Mouse (Mus musculus): ENCODE data around the gene Rarg. TPM values are rescaled to one million over a fixed set of nuclear protein-coding genes. Genes with fewer than 3 reads are reported as not detected.
"Not testable (repeated sequence)": the region's sequence is repeated elsewhere in the genome, so short reads cannot be mapped to it uniquely, and the experiment has no call there.

Gene Rarg
- polyA plus RNA-seq, 1 experiment from 2014 or later, result 15.4 TPM

GRCm38 (mm10) chr15:102230408-102231321 lies 26.7 kb downstream of the Rarg start:
- ATAC-seq (ENCODE audit: low FRiP score, low read depth), result no peak
- Histone ChIP-seq H3K4me2 (replicated peaks) (no peak overlapping the region), H3K4me1 (no peaks in the 10 kb centered on the region; the same call in 1 of the 2 replicates), H3K9me3 (no peaks in the 10 kb centered on the region), H3K27ac (no peak overlapping the region), H3K4me3 (no peak overlapping the region), H3K27me3 (replicated peaks) (no peaks in the 10 kb centered on the region), H3K9ac (no peak overlapping the region), H3K36me3 (0 out of 2 replicates have a peak, but pooled peaks cover 4% of the 10 kb centered on the region)
- WGBS, result 85% methylated on average over 17 of the region's 17 CpGs

- H3K9me3 ChIP-seq; H3K4me3 ChIP-seq; H3K9ac ChIP-seq; H3K27ac ChIP-seq; ATAC-seq (ENCODE audit: low FRiP score, low read depth); H3K4me2 ChIP-seq (replicated peaks); H3K36me3 ChIP-seq: not testable (repeated sequence)
- 81% methylated on average over 6 of the region's 6 CpGs for WGBS
- peaks cover 23% of the 10 kb centered on the region for H3K27me3 ChIP-seq (replicated peaks)
- peaks cover 12% of the 10 kb centered on the region for H3K4me1 ChIP-seq
These were observed 31.7 kb downstream of the Rarg start for GRCm38 (mm10) chr15:102225619-102226018.

GRCm38 (mm10) chr15:102224992-102225617 lies 32.2 kb downstream of the Rarg start:
- no peak; the same call in 1 of the 2 replicates for ATAC-seq (ENCODE audit: low FRiP score, low read depth)
- peak overlapping the region; percentile 77 for H3K4me2 ChIP-seq (replicated peaks)
- H3K27ac ChIP-seq, result no peak overlapping the region
- peaks cover 23% of the 10 kb centered on the region for H3K27me3 ChIP-seq (replicated peaks)
- no peak overlapping the region for H3K9ac ChIP-seq
- peaks cover 12% of the 10 kb centered on the region for H3K4me1 ChIP-seq
- H3K36me3 ChIP-seq, result no peaks in the 10 kb centered on the region
- peak overlapping the region; percentile 37; the same call in 1 of the 2 replicates for H3K4me3 ChIP-seq
- H3K9me3 ChIP-seq, result no peaks in the 10 kb centered on the region
- 23% methylated on average over 20 of the region's 21 CpGs for WGBS

GRCm38 (mm10) chr15:102224186-102224991 lies 32.9 kb downstream of the Rarg start:
- H3K27ac ChIP-seq, result no peak overlapping the region
- WGBS, result 3% methylated on average over 43 of the region's 43 CpGs

GRCm38 (mm10) chr15:102222386-102222785 lies 34.9 kb downstream of the Rarg start:
- Histone ChIP-seq H3K36me3 (peaks cover 4% of the 10 kb centered on the region; the same call in 1 of the 2 replicates), H3K27me3 (replicated peaks) (peaks cover 23% of the 10 kb centered on the region), H3K4me1 (peaks cover 12% of the 10 kb centered on the region), H3K9ac (no peak overlapping the region), H3K4me3 (no peak overlapping the region), H3K27ac (no peak overlapping the region), H3K9me3 (no peaks in the 10 kb centered on the region), H3K4me2 (replicated peaks) (no peak overlapping the region)
- 63% methylated on average over 10 of the region's 10 CpGs for WGBS
- no peak for ATAC-seq (ENCODE audit: low FRiP score, low read depth)

More at GRCm38 (mm10) chr15:102224186-102224991, 32.9 kb downstream of the Rarg start:
- Histone ChIP-seq H3K4me1 (peaks cover 12% of the 10 kb centered on the region), H3K36me3 (no peaks in the 10 kb centered on the region), H3K9ac (peak overlapping the region; percentile 40; the same call in 1 of the 2 replicates), H3K27me3 (replicated peaks) (peaks cover 23% of the 10 kb centered on the region), H3K4me3 (peak overlapping the region; percentile 37), H3K4me2 (replicated peaks) (peak overlapping the region; percentile 77), H3K9me3 (no peaks in the 10 kb centered on the region)
- peak; percentile 82 for ATAC-seq (ENCODE audit: low FRiP score, low read depth)

- 90% methylated on average over 7 of the region's 7 CpGs for WGBS
- no peak overlapping the region for H3K4me3 ChIP-seq
- H3K4me2 ChIP-seq (replicated peaks), result no peak overlapping the region
- H3K36me3 ChIP-seq, result peaks cover 50% of the 10 kb centered on the region
- H3K9me3 ChIP-seq, result no peaks in the 10 kb centered on the region
- H3K27me3 ChIP-seq (replicated peaks), result no peaks in the 10 kb centered on the region; the same call in 1 of the 2 replicates
- no peak overlapping the region for H3K27ac ChIP-seq
- H3K4me1 ChIP-seq, result no peaks in the 10 kb centered on the region
- no peak for ATAC-seq (ENCODE audit: low FRiP score, low read depth)
- no peak overlapping the region for H3K9ac ChIP-seq
These were observed 40.0 kb downstream of the Rarg start for GRCm38 (mm10) chr15:102217325-102217724.

GRCm38 (mm10) chr15:102216459-102217228 lies 40.7 kb downstream of the Rarg start:
- Histone ChIP-seq H3K27ac (no peak overlapping the region), H3K4me3 (no peak overlapping the region), H3K9ac (no peak overlapping the region), H3K4me1 (no peaks in the 10 kb centered on the region), H3K27me3 (replicated peaks) (no peaks in the 10 kb centered on the region), H3K4me2 (replicated peaks) (no peak overlapping the region), H3K36me3 (peaks cover 57% of the 10 kb centered on the region), H3K9me3 (no peaks in the 10 kb centered on the region)
- no peak for ATAC-seq (ENCODE audit: low FRiP score, low read depth)
- 85% methylated on average over 16 of the region's 16 CpGs for WGBS

GRCm38 (mm10) chr15:102215624-102216023 lies 41.7 kb downstream of the Rarg start:
- no peaks in the 10 kb centered on the region for H3K27me3 ChIP-seq (replicated peaks)
- H3K36me3 ChIP-seq, result peaks cover 63% of the 10 kb centered on the region
- no peaks in the 10 kb centered on the region for H3K4me1 ChIP-seq
- no peak overlapping the region for H3K9ac ChIP-seq
- no peak overlapping the region for H3K4me3 ChIP-seq
- no peak overlapping the region for H3K27ac ChIP-seq
- ATAC-seq (ENCODE audit: low FRiP score, low read depth), result no peak
- 75% methylated on average over 6 of the region's 6 CpGs for WGBS
- no peak overlapping the region for H3K4me2 ChIP-seq (replicated peaks)
- H3K9me3 ChIP-seq, result no peaks in the 10 kb centered on the region

GRCm38 (mm10) chr15:102214132-102214531 lies 43.2 kb downstream of the Rarg start:
- peaks cover 78% of the 10 kb centered on the region for H3K36me3 ChIP-seq
- no peak overlapping the region for H3K9ac ChIP-seq
- no peaks in the 10 kb centered on the region for H3K27me3 ChIP-seq (replicated peaks)
- 34% methylated on average over 2 of the region's 2 CpGs for WGBS
- no peak for ATAC-seq (ENCODE audit: low FRiP score, low read depth)
- no peak overlapping the region for H3K27ac ChIP-seq
- H3K4me3 ChIP-seq, result no peak overlapping the region
- H3K4me2 ChIP-seq (replicated peaks), result no peak overlapping the region
- no peaks in the 10 kb centered on the region for H3K4me1 ChIP-seq
- no peaks in the 10 kb centered on the region for H3K9me3 ChIP-seq

- no peak overlapping the region for H3K4me3 ChIP-seq
- H3K9me3 ChIP-seq, result no peaks in the 10 kb centered on the region
- WGBS, result 85% methylated on average over 6 of the region's 6 CpGs
- ATAC-seq (ENCODE audit: low FRiP score, low read depth), result no peak
- H3K27ac ChIP-seq, result no peak overlapping the region
- no peaks in the 10 kb centered on the region for H3K27me3 ChIP-seq (replicated peaks)
- no peak overlapping the region for H3K4me2 ChIP-seq (replicated peaks)
- H3K36me3 ChIP-seq, result peaks cover 91% of the 10 kb centered on the region
- H3K9ac ChIP-seq, result no peak overlapping the region
- H3K4me1 ChIP-seq, result peaks cover 11% of the 10 kb centered on the region; the same call in 1 of the 2 replicates
These were observed 45.4 kb downstream of the Rarg start for GRCm38 (mm10) chr15:102211895-102212294.

GRCm38 (mm10) chr15:102210816-102211215 lies 46.5 kb downstream of the Rarg start:
- H3K9ac ChIP-seq, result no peak overlapping the region
- no peak overlapping the region for H3K4me3 ChIP-seq
- H3K4me2 ChIP-seq (replicated peaks), result no peak overlapping the region
- no peak overlapping the region for H3K27ac ChIP-seq
- WGBS, result 95% methylated on average over 4 of the region's 4 CpGs
- peaks cover 18% of the 10 kb centered on the region for H3K4me1 ChIP-seq
- H3K9me3 ChIP-seq, result no peaks in the 10 kb centered on the region
- H3K36me3 ChIP-seq, result peaks cover 82% of the 10 kb centered on the region
- no peaks in the 10 kb centered on the region for H3K27me3 ChIP-seq (replicated peaks)
- ATAC-seq (ENCODE audit: low FRiP score, low read depth), result no peak
